Mouse (Mus musculus) lung, embryonic 14.5 days (tissue): ENCODE data around the gene Krtcap3. TPM values are rescaled to one million over a fixed set of nuclear protein-coding genes. Genes with fewer than 3 reads are reported as not detected.

ENCODE experiments used
- ATAC-seq: fragments of 200-750 bp; cut with Nextera tagmentation; 2 replicates; pipeline ENCODE4 v1.8.0; 2017; ENCODE audit warnings: mild to moderate bottlenecking, moderate TSS enrichment, moderate library complexity; ENCODE audit not compliant: insufficient read depth
- DNase-seq: peaks from one replicate; pipeline ENCODE4 v3.0.0-alpha.2; 2015
- H3K27ac ChIP-seq: fragments of 300-500 bp; sonication (generic); 2 replicates; pipeline ENCODE4 v1.5.1; 2014; ENCODE audit warnings: low read depth, mild to moderate bottlenecking, moderate library complexity
- H3K27me3 ChIP-seq: fragments of 300-500 bp; sonication (generic); 2 replicates; pipeline ENCODE4 v1.6.1; 2014; ENCODE audit warnings: low read length, control low read depth; ENCODE audit not compliant: insufficient read depth
- H3K36me3 ChIP-seq: fragments of 300-500 bp; sonication (generic); 2 replicates; pipeline ENCODE4 v1.6.1; 2014; ENCODE audit warnings: control low read depth; ENCODE audit not compliant: insufficient read depth
- H3K4me1 ChIP-seq: fragments of 300-500 bp; sonication (generic); 2 replicates; pipeline ENCODE4 v1.6.1; 2014; ENCODE audit warnings: antibody characterized with exemption, control low read depth; ENCODE audit not compliant: insufficient read depth
- H3K4me2 ChIP-seq: fragments of 300-500 bp; sonication (generic); 2 replicates; pipeline ENCODE4 v1.6.1; 2014; ENCODE audit warnings: mild to moderate bottlenecking
- H3K4me3 ChIP-seq: fragments of 300-500 bp; sonication (generic); 2 replicates; pipeline ENCODE4 v1.5.1; 2014; ENCODE audit warnings: low read depth, low read length
- H3K9ac ChIP-seq: fragments of 300-500 bp; sonication (generic); 2 replicates; pipeline ENCODE4 v1.6.1; 2014
- H3K9me3 ChIP-seq: fragments of 300-500 bp; sonication (generic); 2 replicates; pipeline ENCODE4 v1.6.1; 2016; ENCODE audit warnings: low read depth, low read length, control low read depth
- CTCF ChIP-seq: IDR thresholded peaks from 2 replicates; pipeline ENCODE4 v1.5.1; 2016; ENCODE audit warnings: antibody characterized with exemption, low read depth
- WGBS: fragments of 180-500 bp; shearing (Covaris S2); extraction: QIAGEN DNeasy Blood & Tissue Kit; methylation state at CpG from one replicate; pipeline ENCODE4 v1.1.7; 2014; 5-methylcytosine and 5-hydroxymethylcytosine counted together
- polyA plus RNA-seq: library from polyadenylated mRNA; unstranded; fragments of >200 nt; fragmentation: Nextera tagmentation; extraction: Ambion mirVana; gene quantifications from 2 replicates; pipeline ENCODE4 v1.2.1, GENCODE M21; 2014

Krtcap3 gene
- polyA plus RNA-seq, 1 experiment from 2014 or later, result 31.1 TPM

DNA sequence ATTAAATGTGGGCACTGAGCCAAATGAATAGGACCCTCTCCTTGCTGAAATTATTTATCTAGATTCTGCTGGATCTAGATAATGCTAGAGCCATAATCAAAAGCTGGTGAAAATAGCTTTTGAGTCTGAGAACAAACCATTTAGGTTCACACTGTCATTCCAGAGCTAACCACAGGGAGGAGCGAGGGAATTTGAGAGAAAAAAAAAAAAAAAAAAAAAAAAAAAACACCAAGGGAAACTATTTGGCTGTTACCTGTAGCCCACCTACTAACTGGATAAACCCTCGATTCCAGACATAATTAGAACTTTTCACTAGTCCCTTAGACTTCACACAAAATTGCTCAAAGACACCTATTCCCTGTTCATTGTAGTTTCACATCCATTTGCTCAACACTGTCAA is 32.4 kb upstream of the Krtcap3 start:
- DNase-seq (peak; percentile 81), ATAC-seq (no peak)
- H3K4me1 ChIP-seq, result peaks cover 4% of the 10 kb centered on the region; the same call in 1 of the 2 replicates
- peak overlapping the region; percentile 84 for H3K4me3 ChIP-seq
- peak; percentile 55 for TF ChIP-seq CTCF
- H3K27me3 ChIP-seq, result no peaks in the 10 kb centered on the region
- H3K36me3 ChIP-seq, result no peaks in the 10 kb centered on the region
- WGBS, result 2% methylated on average over 2 of the region's 2 CpGs
- H3K4me2 ChIP-seq, result peak overlapping the region; percentile 64
- no peak overlapping the region for H3K27ac ChIP-seq
- H3K9me3 ChIP-seq, result no peaks in the 10 kb centered on the region
- H3K9ac ChIP-seq, result no peak overlapping the region

GRCm38 (mm10) chr5:31219474-31219873 is 32.0 kb upstream of the Krtcap3 start:
- H3K36me3 ChIP-seq, result no peaks in the 10 kb centered on the region
- H3K9ac ChIP-seq, result peak overlapping the region; percentile 86
- H3K4me1 ChIP-seq, result peaks cover 4% of the 10 kb centered on the region; the same call in 1 of the 2 replicates
- no peaks in the 10 kb centered on the region for H3K9me3 ChIP-seq
- WGBS, result 2% methylated on average over 11 of the region's 11 CpGs
- peak overlapping the region; percentile 84 for H3K4me3 ChIP-seq
- TF ChIP-seq CTCF, result no peak
- H3K27ac ChIP-seq, result peak overlapping the region; percentile 86
- DNase-seq (no peak), ATAC-seq (no peak)
- peak overlapping the region; percentile 64 for H3K4me2 ChIP-seq
- H3K27me3 ChIP-seq, result no peaks in the 10 kb centered on the region

DNA sequence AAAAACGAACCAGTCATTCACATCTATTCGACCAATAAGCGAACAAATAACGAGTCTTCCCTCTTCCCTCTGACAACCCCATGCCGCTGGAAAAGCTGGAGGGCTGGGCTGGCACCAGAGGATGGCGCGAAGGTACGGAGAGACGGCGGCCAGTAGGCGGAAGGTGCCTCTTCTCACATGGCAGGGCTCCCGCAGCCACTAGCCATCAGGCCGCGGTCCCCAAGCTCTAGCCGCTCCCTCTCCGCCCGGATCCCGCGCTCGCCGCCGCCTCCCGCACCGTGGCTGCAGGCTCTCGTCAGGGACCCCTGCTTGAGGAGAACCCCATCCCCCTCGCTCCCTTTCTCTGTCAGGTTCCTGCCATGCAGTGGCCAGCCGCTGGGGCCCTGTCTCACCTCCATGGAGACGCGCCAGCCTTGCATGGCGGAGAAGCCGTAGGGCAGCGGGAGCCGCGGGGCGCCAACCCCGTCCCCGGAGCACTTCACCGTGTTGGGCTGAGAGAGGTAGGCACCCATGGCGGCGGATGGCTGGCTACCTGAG is 31.5 kb upstream of the Krtcap3 start:
- Histone ChIP-seq H3K4me3 (peak overlapping the region; percentile 84), H3K4me2 (peak overlapping the region; percentile 64), H3K4me1 (peaks cover 4% of the 10 kb centered on the region; the same call in 1 of the 2 replicates), H3K9ac (peak overlapping the region; percentile 86), H3K27ac (peak overlapping the region; percentile 86), H3K27me3 (no peaks in the 10 kb centered on the region), H3K9me3 (no peaks in the 10 kb centered on the region), H3K36me3 (no peaks in the 10 kb centered on the region)
- WGBS, result under 1% methylated on average over 40 of the region's 40 CpGs
- no peak; the same call in 1 of the 2 replicates for TF ChIP-seq CTCF
- peak; percentile 50 for DNase-seq
- ATAC-seq, result peak; percentile 68

DNA sequence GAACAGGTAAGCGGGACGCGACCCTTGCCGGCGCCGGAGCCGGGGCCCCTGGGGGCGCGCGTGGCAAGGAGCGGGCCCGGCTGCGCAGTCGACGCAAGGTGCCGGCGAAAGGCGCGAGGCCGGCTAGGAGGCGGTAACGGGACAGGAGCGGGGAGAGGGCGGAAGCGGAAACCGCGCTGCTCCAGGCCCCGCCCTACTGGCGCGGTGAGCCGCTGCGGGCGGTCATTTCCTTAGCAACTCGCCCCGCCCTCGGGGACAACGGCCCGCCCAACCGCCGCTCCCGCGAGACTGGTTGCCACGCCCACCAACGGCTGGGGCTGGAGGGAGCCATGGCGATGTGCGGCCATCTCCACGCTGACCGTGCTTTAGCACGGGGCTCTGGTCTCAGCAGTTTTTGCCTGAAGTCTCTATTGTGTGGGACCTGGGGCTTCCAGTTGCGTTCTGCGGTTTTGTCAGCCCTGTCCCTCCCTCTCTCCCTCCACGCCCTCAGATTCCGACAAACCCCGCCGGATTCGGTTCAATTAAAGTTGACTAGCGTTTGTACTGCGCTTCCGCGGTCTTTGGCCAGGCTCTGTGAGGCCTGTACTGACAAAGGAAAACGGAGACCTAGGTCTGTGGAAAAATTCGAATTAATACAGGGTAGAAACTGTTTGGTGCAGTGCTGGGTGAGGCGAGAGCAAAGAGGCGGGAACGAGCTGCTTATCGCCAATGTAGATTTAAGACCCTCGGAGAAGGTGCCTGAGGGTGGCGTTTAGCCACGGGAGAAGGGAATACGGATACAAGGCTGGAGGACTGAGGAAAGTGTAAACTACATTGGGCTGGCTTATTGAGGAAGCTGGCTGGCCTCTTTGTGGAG is 30.8 kb upstream of the Krtcap3 start, which contains the start of gene Ppm1g:
Gene Ppm1g (minus strand): TSS at position 240 of the 856 bp plus-strand sequence.
- H3K4me3 ChIP-seq, result peak within 1 kb of the TSS; percentile 84
- no peaks in the 10 kb centered on the region for H3K36me3 ChIP-seq
- H3K9ac ChIP-seq, result peak within 1 kb of the TSS; percentile 86
- H3K27ac ChIP-seq, result peak within 1 kb of the TSS; percentile 94
- under 1% methylated on average over 70 of the region's 70 CpGs for WGBS
- ATAC-seq, result peak; percentile 96
- peaks cover 4% of the 10 kb centered on the region; the same call in 1 of the 2 replicates for H3K4me1 ChIP-seq
- H3K4me2 ChIP-seq, result peak within 1 kb of the TSS; percentile 64
- H3K9me3 ChIP-seq, result no peaks in the 10 kb centered on the region
- DNase-seq, result peak; percentile 99
- no peak for TF ChIP-seq CTCF
- H3K27me3 ChIP-seq, result no peaks in the 10 kb centered on the region

DNA sequence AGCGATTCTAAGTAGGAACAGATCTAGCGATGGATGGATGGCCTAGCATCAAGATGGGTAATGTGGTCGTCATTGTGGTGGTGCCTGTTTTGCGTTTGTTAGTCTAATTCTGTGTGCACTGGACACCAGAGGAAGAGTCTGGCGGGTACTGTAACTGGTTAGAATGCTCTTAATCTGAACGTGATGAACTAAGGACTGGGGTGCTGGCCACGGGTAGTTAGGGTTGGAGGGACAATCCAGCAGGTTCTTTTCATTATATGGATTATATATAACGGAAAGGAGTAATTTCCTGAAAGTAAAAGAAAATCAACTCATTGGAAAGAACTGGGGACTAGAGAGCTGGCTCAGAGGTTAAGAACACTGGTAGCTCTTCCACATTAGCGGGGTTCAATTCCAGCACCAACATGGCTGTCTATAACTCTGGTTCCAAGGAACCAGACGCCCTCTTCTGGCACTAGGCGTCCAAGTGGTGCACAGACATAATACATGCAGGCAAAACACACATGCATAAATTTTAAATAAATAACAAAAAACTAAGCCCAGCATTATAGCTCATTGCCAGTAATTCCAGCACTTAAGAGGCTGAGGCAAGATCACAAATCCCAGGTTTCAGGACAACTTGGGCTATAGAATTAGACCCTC is 30.1 kb upstream of the Krtcap3 start:
- peaks cover 4% of the 10 kb centered on the region; the same call in 1 of the 2 replicates for H3K4me1 ChIP-seq
- no peaks in the 10 kb centered on the region for H3K27me3 ChIP-seq
- ATAC-seq (no peak; the same call in 1 of the 2 replicates), DNase-seq (peak; percentile 86)
- H3K27ac ChIP-seq, result peak overlapping the region; percentile 94
- peak; percentile 59 for TF ChIP-seq CTCF
- H3K9me3 ChIP-seq, result no peaks in the 10 kb centered on the region
- 13% methylated on average over 11 of the region's 11 CpGs for WGBS
- H3K9ac ChIP-seq, result peak overlapping the region; percentile 86
- H3K4me3 ChIP-seq, result peak overlapping the region; percentile 84
- H3K4me2 ChIP-seq, result peak overlapping the region; percentile 64
- no peaks in the 10 kb centered on the region for H3K36me3 ChIP-seq

GRCm38 (mm10) chr5:31222696-31223095 is 28.8 kb upstream of the Krtcap3 start:
- no peak overlapping the region for H3K27ac ChIP-seq
- H3K9ac ChIP-seq, result no peak overlapping the region
- TF ChIP-seq CTCF, result no peak
- H3K4me1 ChIP-seq, result peaks cover 4% of the 10 kb centered on the region; the same call in 1 of the 2 replicates
- no peaks in the 10 kb centered on the region for H3K36me3 ChIP-seq
- no peaks in the 10 kb centered on the region for H3K27me3 ChIP-seq
- H3K4me3 ChIP-seq, result no peak overlapping the region
- no peak overlapping the region for H3K4me2 ChIP-seq
- no peak for DNase-seq
- no peak for ATAC-seq
- 92% methylated on average over 9 of the region's 9 CpGs for WGBS
- no peaks in the 10 kb centered on the region for H3K9me3 ChIP-seq
